Mouse (Mus musculus): Measurements from ENCODE around the gene Grm2.

- TF ChIP-seq CTCF (IDR thresholded peaks at IDR 0.05; ENCODE audit: borderline replicate concordance, insufficient read depth, low read length) = no peak
- TF ChIP-seq POLR2A (IDR thresholded peaks at IDR 0.05; ENCODE audit: low read depth, low read length) = no peak
Measured at GRCm38 (mm10) chr9:106632185-106632584, 23.7 kb downstream of the Grm2 start.
